Mouse (Mus musculus) ES-E14 (cell line): ENCODE results near the gene Uqcc1. TPM values are rescaled to one million over a fixed set of nuclear protein-coding genes. Genes with fewer than 3 reads are reported as not detected.

Experiments
- DNase-seq: peaks from one replicate; pipeline ENCODE4 v3.0.0-alpha.2; 2013; ENCODE audit warnings: low read depth, low spot score
- H3K27ac ChIP-seq: 2 replicates; pipeline ENCODE4 v1.5.1; 2012; ENCODE audit warnings: low read depth, mild to moderate bottlenecking, low read length, moderate library complexity, mixed read lengths; ENCODE audit not compliant: poor library complexity, insufficient read depth, severe bottlenecking
- H3K36me3 ChIP-seq: 2 replicates; pipeline ENCODE4 v1.6.1; 2012; ENCODE audit warnings: mild to moderate bottlenecking, low read length, moderate library complexity, mixed read lengths; ENCODE audit not compliant: control insufficient read depth, poor library complexity, insufficient read depth, severe bottlenecking
- H3K4me1 ChIP-seq, 2 experiments: fragments of 150-350 bp in 1 of 2; sonication (generic) in 1 of 2; 2 replicates each; pipeline ENCODE4 v1.6.1; 2012; ENCODE audit warnings: low read length in 2 of 2, mild to moderate bottlenecking in 1 of 2, mixed read lengths in 1 of 2; ENCODE audit not compliant: control insufficient read depth in 2 of 2, insufficient read depth in 2 of 2, poor library complexity in 1 of 2
- H3K4me3 ChIP-seq, 2 experiments: fragments of 150-350 bp in 1 of 2; sonication (generic) in 1 of 2; 2 replicates each; pipeline ENCODE4 v1.5.1; 2012; ENCODE audit warnings: low read length in 2 of 2, low read depth in 1 of 2, mild to moderate bottlenecking in 1 of 2, mixed read lengths in 1 of 2; ENCODE audit not compliant: insufficient read depth in 1 of 2, poor library complexity in 1 of 2, severe bottlenecking in 1 of 2
- H3K9ac ChIP-seq: 2 replicates; pipeline ENCODE4 v1.6.1; 2012; ENCODE audit warnings: low read depth, mild to moderate bottlenecking, low read length, mixed read lengths; ENCODE audit not compliant: poor library complexity, insufficient read depth, severe bottlenecking
- H3K9me3 ChIP-seq: fragments of 150-350 bp; sonication (generic); 2 replicates; pipeline ENCODE4 v1.6.1; 2012; ENCODE audit warnings: low read depth, mild to moderate bottlenecking, low read length; ENCODE audit not compliant: control insufficient read depth, insufficient read depth
- CHD2 ChIP-seq: IDR thresholded peaks from 2 replicates; pipeline ENCODE4 v1.6.1; 2014; ENCODE audit warnings: mild to moderate bottlenecking, low read depth, low read length, inconsistent platforms
- HCFC1 ChIP-seq: IDR thresholded peaks from 2 replicates; pipeline ENCODE4 v1.6.1; 2012; ENCODE audit warnings: low read length, inconsistent platforms, borderline replicate concordance; ENCODE audit not compliant: insufficient read depth
- MAFK ChIP-seq: IDR thresholded peaks from 2 replicates; pipeline ENCODE4 v1.6.1; 2014; ENCODE audit warnings: mild to moderate bottlenecking, low read depth, low read length, inconsistent platforms; ENCODE audit not compliant: insufficient read depth
- ZC3H11A ChIP-seq: IDR thresholded peaks from 2 replicates; pipeline ENCODE4 v1.6.1; 2012; ENCODE audit warnings: low read depth, mild to moderate bottlenecking, inconsistent platforms, low read length, borderline replicate concordance
- ZNF384 ChIP-seq: IDR thresholded peaks from 2 replicates; pipeline ENCODE4 v1.6.1; 2012; ENCODE audit warnings: low read depth, low read length, inconsistent platforms
- in situ Hi-C, 2 experiments: fragments of 600-800 bp; cut with MboI; formaldehyde crosslinking; loops; one replicate each; pipeline ENCODE4 v1.15.1; 2025; ENCODE audit warnings: low sequenced_read_pairs in 2 of 2, inconsistent platforms in 1 of 2; ENCODE audit not compliant: unreplicated experiment in 2 of 2
- total RNA-seq: library from RNA; depleted of rRNA; stranded (reverse); fragments of 300-350 nt; gene quantifications from 2 replicates; pipeline ENCODE4 v1.2.3, GENCODE M21; 2012

Gene Uqcc1
- total RNA-seq, 1 experiment = 61.7 TPM

- no peak for DNase-seq
- Histone ChIP-seq H3K36me3 (peaks cover 24% of the 10 kb centered on the region; the same call in 1 of the 2 replicates), H3K9ac (no peak overlapping the region), H3K27ac (no peak overlapping the region), H3K9me3 (no peaks in the 10 kb centered on the region), H3K4me1 (no peaks in the 10 kb centered on the region; a peak in 1 of 4 replicates), H3K4me3 (no peak overlapping the region)
- in situ Hi-C loops = no loop called here
- TF ChIP-seq ZNF384 = no peak
- TF ChIP-seq MAFK = no peak
- TF ChIP-seq CHD2 = no peak
- no peak for TF ChIP-seq HCFC1
- TF ChIP-seq ZC3H11A = no peak
Measured at GRCm38 (mm10) chr2:155962991-155963390, 32.9 kb upstream of the Uqcc1 start.

DNA sequence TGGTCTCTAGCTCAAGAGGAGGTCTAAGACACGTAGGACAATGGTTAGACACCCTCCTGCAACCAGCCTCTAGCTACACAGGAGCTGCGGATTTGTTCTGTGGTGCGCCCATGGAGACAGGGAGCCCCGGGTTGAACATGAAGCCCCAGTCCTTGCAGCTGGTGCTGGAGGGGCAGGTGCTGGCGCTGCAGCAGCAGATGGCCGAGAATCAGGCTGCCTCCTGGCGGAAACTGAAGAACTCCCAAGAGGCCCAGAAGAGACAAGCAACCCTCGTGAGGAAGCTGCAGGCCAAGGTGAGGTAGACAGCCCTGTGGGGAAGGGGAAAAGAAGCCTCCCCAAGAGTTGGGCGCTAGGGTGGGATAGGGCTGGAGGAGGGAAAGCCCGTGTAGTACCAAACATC, 31.8 kb upstream of the Uqcc1 start:
- in situ Hi-C loops = no loop called here
- peaks cover 18% of the 10 kb centered on the region; the same call in 1 of the 2 replicates for H3K36me3 ChIP-seq
- H3K4me3 ChIP-seq = no peak overlapping the region
- no peak for DNase-seq
- H3K9me3 ChIP-seq = no peaks in the 10 kb centered on the region
- no peak for TF ChIP-seq ZNF384
- no peak for TF ChIP-seq MAFK
- TF ChIP-seq ZC3H11A = no peak
- TF ChIP-seq HCFC1 = no peak
- TF ChIP-seq CHD2 = no peak
- H3K4me1 ChIP-seq = peaks cover 0 to 2% of the 10 kb centered on the region in 2 experiments; a peak in 2 of 4 replicates
- no peak overlapping the region for H3K9ac ChIP-seq
- no peak overlapping the region for H3K27ac ChIP-seq

DNA sequence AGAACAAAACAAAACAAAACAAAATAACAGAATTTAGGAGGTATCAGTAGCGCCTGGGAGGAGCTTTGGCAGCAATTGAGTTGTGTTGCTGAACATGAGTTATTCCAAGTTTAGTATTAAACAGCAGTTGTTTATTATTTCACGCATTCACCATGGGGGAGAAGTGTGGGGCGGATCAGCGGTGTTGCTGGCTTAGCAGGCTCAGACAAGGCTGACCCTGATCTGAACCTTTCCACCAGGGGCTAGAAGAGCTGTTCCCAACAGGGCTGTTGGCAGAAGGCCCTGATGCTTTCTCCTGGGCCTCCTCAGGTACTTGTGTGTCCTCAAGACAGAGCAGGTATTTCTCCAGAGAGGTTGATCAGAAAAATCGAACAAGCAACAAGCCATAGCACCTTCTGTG, 29.9 kb upstream of the Uqcc1 start:
- Histone ChIP-seq H3K27ac (no peak overlapping the region), H3K4me3 (no peak overlapping the region), H3K9ac (no peak overlapping the region), H3K9me3 (no peaks in the 10 kb centered on the region), H3K4me1 (peaks cover 0 to 2% of the 10 kb centered on the region in 2 experiments; a peak in 2 of 4 replicates), H3K36me3 (peaks cover 14% of the 10 kb centered on the region; the same call in 1 of the 2 replicates)
- no peak for TF ChIP-seq HCFC1
- no peak for TF ChIP-seq ZNF384
- no peak for TF ChIP-seq MAFK
- no peak for TF ChIP-seq CHD2
- DNase-seq = no peak
- in situ Hi-C loops = no loop called here

DNA sequence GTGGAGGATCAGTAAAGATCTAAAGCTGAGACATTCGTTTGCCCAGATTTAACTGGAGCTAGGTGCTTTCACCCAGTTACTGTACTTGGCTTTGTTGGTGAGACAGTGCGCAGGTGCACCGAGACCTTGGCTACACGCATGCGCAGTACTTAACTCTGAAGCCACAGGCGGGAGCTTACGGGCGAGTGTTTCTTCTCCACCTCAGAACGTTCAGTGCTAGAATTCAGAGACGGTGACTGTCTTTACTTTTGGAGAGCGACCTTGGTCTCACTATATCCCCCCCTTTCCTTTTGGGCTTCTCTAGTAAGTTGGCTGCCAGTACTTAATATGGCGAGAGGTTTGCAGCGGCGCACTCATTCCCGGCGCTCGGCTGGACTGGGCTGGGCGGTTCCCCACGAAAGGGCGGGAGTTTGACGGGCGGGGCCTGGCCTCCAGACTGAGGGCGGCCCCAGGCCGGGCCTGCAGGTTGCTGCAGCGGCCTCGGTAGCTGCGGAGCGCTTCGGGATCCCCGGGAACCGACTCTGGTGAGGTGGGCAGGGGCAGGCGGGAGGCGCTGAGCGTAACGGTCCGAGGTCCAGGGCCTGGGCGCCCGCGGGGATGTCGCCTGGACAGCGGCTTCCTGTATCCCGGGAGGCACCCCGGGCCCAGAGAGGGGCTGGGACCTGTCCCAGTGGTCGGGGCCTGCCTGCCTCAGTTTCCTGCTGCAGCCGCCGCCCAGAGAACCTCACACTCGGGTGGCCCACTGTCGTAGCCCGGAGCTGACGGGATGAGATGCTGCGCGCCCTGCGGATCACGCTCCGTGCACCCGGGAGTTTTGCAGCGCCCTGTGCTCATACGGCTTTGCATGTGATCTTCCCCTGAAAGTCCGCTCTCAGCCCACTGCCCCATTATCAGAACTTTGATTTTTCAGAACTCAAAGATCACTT, 26.3 kb upstream of the Uqcc1 start, which contains the start of gene Cep250:
Gene Cep250, plus strand, starts transcription at position 325 of the 926 bp plus-strand sequence.
- in situ Hi-C loops = no loop called here

More for the DNA sequence above, 26.3 kb upstream of the Uqcc1 start, which contains the start of gene Cep250:
- TF ChIP-seq ZC3H11A (no peak), MAFK (no peak), HCFC1 (peak; percentile 81)
- Histone ChIP-seq H3K4me1 (peaks cover 0 to 2% of the 10 kb centered on the region in 2 experiments; a peak in 2 of 4 replicates), H3K9ac (peak within 1 kb of the TSS; percentile 86), H3K4me3 (peak within 1 kb of the TSS; percentile 86), H3K36me3 (no peaks in the 10 kb centered on the region), H3K9me3 (no peaks in the 10 kb centered on the region), H3K27ac (peak within 1 kb of the TSS; percentile 90)
- DNase-seq = peak; percentile 85
